Mouse (Mus musculus) MEL (cell line): ENCODE data around the gene Rae1. TPM values are rescaled to one million over a fixed set of nuclear protein-coding genes. Genes with fewer than 3 reads are reported as not detected.

Experiments
- DNase-seq: peaks from one replicate; pipeline ENCODE4 v3.0.0; 2011; ENCODE audit warnings: low read depth, low spot score
- H3K27ac ChIP-seq: 2 replicates; pipeline ENCODE4 v1.5.1; 2012; ENCODE audit warnings: low read depth, mild to moderate bottlenecking, control low read depth, low read length, moderate library complexity; ENCODE audit not compliant: control insufficient read depth
- H3K27me3 ChIP-seq, 2 experiments: fragments of 150-350 bp in 1 of 2; sonication (generic) in 1 of 2; 2 replicates each; pipeline ENCODE4 v1.6.1; 2012; ENCODE audit warnings: low read length in 2 of 2, mild to moderate bottlenecking in 2 of 2, improper control_type of control experiment in 1 of 2, moderate library complexity in 1 of 2; ENCODE audit not compliant: insufficient read depth in 2 of 2, control insufficient read depth in 1 of 2
- H3K36me3 ChIP-seq, 2 experiments: 2 replicates each; pipeline ENCODE4 v1.6.1; 2012 to 2014; ENCODE audit warnings: low read length in 2 of 2, improper control_type of control experiment in 1 of 2, inconsistent platforms in 1 of 2, mild to moderate bottlenecking in 1 of 2; ENCODE audit not compliant: insufficient read depth in 2 of 2, control insufficient read depth in 1 of 2
- H3K4me1 ChIP-seq, 2 experiments: fragments of 150-350 bp in 1 of 2; sonication (generic) in 1 of 2; 2 replicates each; pipeline ENCODE4 v1.6.1; 2012; ENCODE audit warnings: low read length in 2 of 2, improper control_type of control experiment in 1 of 2, mild to moderate bottlenecking in 1 of 2; ENCODE audit not compliant: insufficient read depth in 2 of 2, control insufficient read depth in 1 of 2
- H3K4me3 ChIP-seq, 2 experiments: fragments of 150-350 bp in 1 of 2; sonication (generic) in 1 of 2; 2 replicates each; pipeline ENCODE4 v1.5.1; 2012; ENCODE audit warnings: low read depth in 2 of 2, low read length in 2 of 2, mild to moderate bottlenecking in 2 of 2, moderate library complexity in 2 of 2, control low read depth in 1 of 2, improper control_type of control experiment in 1 of 2; ENCODE audit not compliant: control insufficient read depth in 1 of 2, insufficient read depth in 1 of 2
- H3K79me2 ChIP-seq: 2 replicates; pipeline ENCODE4 v1.6.1; 2012; ENCODE audit warnings: mild to moderate bottlenecking, low read length, moderate library complexity; ENCODE audit not compliant: control insufficient read depth, poor library complexity, insufficient read depth
- H3K9ac ChIP-seq: 2 replicates; pipeline ENCODE4 v1.6.1; 2012; ENCODE audit warnings: low read depth, mild to moderate bottlenecking, control low read depth, low read length, moderate library complexity; ENCODE audit not compliant: control insufficient read depth, poor library complexity, severe bottlenecking
- H3K9me3 ChIP-seq: fragments of 150-350 bp; sonication (generic); replicated peaks from 2 replicates; pipeline ENCODE4 v1.6.1; 2012; ENCODE audit warnings: mild to moderate bottlenecking, low read length, improper control_type of control experiment, moderate library complexity; ENCODE audit not compliant: insufficient read depth
- BHLHE40 ChIP-seq: IDR thresholded peaks from 2 replicates; pipeline ENCODE4 v1.6.1; 2012; ENCODE audit warnings: low read depth, mild to moderate bottlenecking, inconsistent platforms, low read length, improper control_type of control experiment, borderline replicate concordance
- CHD2 ChIP-seq: IDR thresholded peaks from 2 replicates; pipeline ENCODE4 v1.6.1; 2011; ENCODE audit warnings: low read length, improper control_type of control experiment
- CTCF ChIP-seq, 3 experiments: IDR thresholded peaks in 2 of 3; conservative IDR thresholded peaks in 1 of 3; 2 replicates each; pipeline ENCODE4 v1.5.1; 2011 to 2012; ENCODE audit warnings: low read length in 3 of 3, low read depth in 2 of 3, mild to moderate bottlenecking in 2 of 3, improper control_type of control experiment in 1 of 3, inconsistent platforms in 1 of 3, mixed read lengths in 1 of 3, moderate library complexity in 1 of 3; ENCODE audit not compliant: control insufficient read depth in 1 of 3, insufficient read depth in 1 of 3, poor library complexity in 1 of 3, severe bottlenecking in 1 of 3
- ELF1 ChIP-seq: IDR thresholded peaks from 2 replicates; pipeline ENCODE4 v1.6.1; 2014; ENCODE audit warnings: low read depth, mild to moderate bottlenecking, inconsistent platforms, low read length, improper control_type of control experiment, moderate library complexity
- EP300 ChIP-seq, 2 experiments: IDR thresholded peaks; 2 replicates each; pipeline ENCODE4 v1.6.1; 2011; ENCODE audit warnings: improper control_type of control experiment in 2 of 2, low read length in 2 of 2, low read depth in 1 of 2, mild to moderate bottlenecking in 1 of 2
- HCFC1 ChIP-seq: IDR thresholded peaks from 2 replicates; pipeline ENCODE4 v1.6.1; 2012; ENCODE audit warnings: low read depth, mild to moderate bottlenecking, inconsistent platforms, low read length, improper control_type of control experiment, moderate library complexity
- MAFK ChIP-seq: IDR thresholded peaks from 2 replicates; pipeline ENCODE4 v1.6.1; 2011; ENCODE audit warnings: low read depth, mild to moderate bottlenecking, low read length, improper control_type of control experiment, borderline replicate concordance
- MEF2A ChIP-seq: IDR thresholded peaks from 2 replicates; pipeline ENCODE4 v1.6.1; 2014; ENCODE audit warnings: low read depth, mild to moderate bottlenecking, inconsistent platforms, low read length, improper control_type of control experiment; ENCODE audit not compliant: poor library complexity, insufficient replicate concordance, severe bottlenecking; ENCODE audit errors: extremely low read depth
- MXI1 ChIP-seq: IDR thresholded peaks from 2 replicates; pipeline ENCODE4 v1.6.1; 2011; ENCODE audit warnings: mild to moderate bottlenecking, low read depth, low read length, improper control_type of control experiment
- NELFE ChIP-seq: IDR thresholded peaks from 2 replicates; pipeline ENCODE4 v1.6.1; 2011; ENCODE audit warnings: low read depth, low read length, improper control_type of control experiment
- POLR2AphosphoS5 ChIP-seq: IDR thresholded peaks from 2 replicates; pipeline ENCODE4 v1.6.1; 2012; ENCODE audit warnings: low read depth, borderline replicate concordance, mild to moderate bottlenecking, inconsistent platforms, low read length, moderate library complexity, mixed read lengths
- RAD21 ChIP-seq: IDR thresholded peaks from 2 replicates; pipeline ENCODE4 v1.6.1; 2011; ENCODE audit warnings: mild to moderate bottlenecking, low read depth, low read length, improper control_type of control experiment
- RCOR1 ChIP-seq: IDR thresholded peaks from 2 replicates; pipeline ENCODE4 v1.6.1; 2012; ENCODE audit warnings: low read depth, mild to moderate bottlenecking, inconsistent platforms, low read length, improper control_type of control experiment
- TAL1 ChIP-seq: IDR thresholded peaks from 2 replicates; pipeline ENCODE4 v1.6.1; 2012; ENCODE audit warnings: mild to moderate bottlenecking, inconsistent platforms, low read length, moderate library complexity, mixed read lengths
- TBP ChIP-seq: IDR thresholded peaks from 2 replicates; pipeline ENCODE4 v1.8.0; 2011; ENCODE audit warnings: low read depth, low read length, improper control_type of control experiment
- TCF12 ChIP-seq: IDR thresholded peaks from 2 replicates; pipeline ENCODE4 v1.6.1; 2014; ENCODE audit warnings: low read depth, mild to moderate bottlenecking, inconsistent platforms, low read length, improper control_type of control experiment, moderate library complexity
- USF1 ChIP-seq: IDR thresholded peaks from 2 replicates; pipeline ENCODE4 v1.6.1; 2014; ENCODE audit warnings: low read depth, mild to moderate bottlenecking, inconsistent platforms, low read length, improper control_type of control experiment, moderate library complexity
- USF2 ChIP-seq, 2 experiments: IDR thresholded peaks; 2 replicates each; pipeline ENCODE4 v1.6.1; 2011 to 2012; ENCODE audit warnings: improper control_type of control experiment in 2 of 2, low read length in 2 of 2, borderline replicate concordance in 1 of 2, inconsistent platforms in 1 of 2, low read depth in 1 of 2, mild to moderate bottlenecking in 1 of 2; ENCODE audit not compliant: insufficient read depth in 1 of 2
- ZNF384 ChIP-seq: IDR thresholded peaks from 2 replicates; pipeline ENCODE4 v1.6.1; 2012; ENCODE audit warnings: low read depth, mild to moderate bottlenecking, inconsistent platforms, low read length, improper control_type of control experiment
- polyA plus RNA-seq, 2 experiments: library from polyadenylated mRNA; stranded (reverse) in 1 of 2; unstranded in 1 of 2; fragments of >175 nt in 1 of 2; fragments of >200 nt in 1 of 2; gene quantifications; 2 replicates each; pipeline versions ENCODE4 v1.2.1 to v1.2.4; 2012; ENCODE audit warnings: low replicate concordance in 2 of 2, low read depth in 1 of 2; ENCODE audit not compliant: insufficient read length in 2 of 2, insufficient read depth in 1 of 2, missing spikeins in 1 of 2
- total RNA-seq: library from RNA; depleted of rRNA; stranded (reverse); fragments of 300-350 nt; gene quantifications from 2 replicates; pipeline ENCODE4 v1.2.3, GENCODE M21; 2012

Rae1 gene
- total and polyA plus RNA-seq, 3 experiments = 156 to 172 TPM; not detected in 1

DNA sequence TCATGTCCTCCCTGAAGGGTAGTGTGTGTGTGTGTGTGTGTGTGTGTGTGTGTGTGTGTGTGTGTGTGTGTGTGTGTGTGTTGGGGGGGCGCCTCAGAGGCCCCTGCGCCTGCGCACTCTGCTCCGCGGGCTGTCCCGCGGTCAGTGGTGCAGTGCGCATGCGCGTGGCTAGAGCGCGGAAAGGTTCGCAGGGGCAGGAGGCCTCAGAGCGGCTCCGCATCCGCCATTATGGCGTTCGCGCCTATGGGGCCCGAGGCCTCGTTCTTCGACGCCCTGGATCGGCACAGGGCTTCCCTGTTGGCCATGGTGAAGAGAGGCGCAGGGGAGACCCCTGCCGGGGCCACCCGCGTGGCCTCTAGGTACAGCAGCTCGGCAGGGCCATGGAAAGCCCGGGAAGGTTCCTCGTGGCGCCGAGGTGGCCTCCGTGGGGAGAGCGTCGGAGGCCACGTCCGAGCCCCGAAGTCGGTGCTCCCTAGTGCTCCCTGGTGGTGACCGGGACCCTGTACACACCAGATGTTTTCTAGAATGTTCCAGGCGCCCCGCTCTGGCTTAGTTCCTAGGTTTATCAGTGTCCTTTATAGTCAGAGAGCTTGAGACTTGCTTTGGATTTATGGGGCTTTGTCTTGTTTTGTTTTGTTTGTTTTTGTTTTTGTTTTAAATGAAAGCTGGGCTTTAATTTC, 20.1 kb upstream of the Rae1 start:
- TF ChIP-seq BHLHE40 (no peak), EP300 (IDR thresholded peaks at IDR 0.05; ENCODE audit: low read depth in 1 of 2, low read length in 2 of 2) (no peak), TAL1 (no peak), TBP (no peak), RAD21 (no peak), MAFK (no peak), MEF2A (no peak), POLR2AphosphoS5 (no peak), HCFC1 (no peak), ELF1 (no peak), TCF12 (no peak), CTCF (IDR thresholded peaks at IDR 0.05 in 2 of 3, conservative IDR thresholded peaks at IDR 0.05 in 1 of 3; ENCODE audit: control insufficient read depth in 1 of 3, insufficient read depth in 1 of 3, low read depth in 2 of 3, low read length in 3 of 3, poor library complexity in 1 of 3, severe bottlenecking in 1 of 3) (no peak), CHD2 (no peak), USF2 (IDR thresholded peaks at IDR 0.05; ENCODE audit: borderline replicate concordance in 1 of 2, insufficient read depth in 1 of 2, low read depth in 1 of 2, low read length in 2 of 2) (no peak), RCOR1 (no peak), MXI1 (no peak), ZNF384 (no peak), USF1 (no peak), NELFE (no peak)
- H3K27me3 ChIP-seq = no peaks in the 10 kb centered on the region
- no peak overlapping the region for H3K4me3 ChIP-seq
- H3K4me1 ChIP-seq = peaks cover 0 to 12% of the 10 kb centered on the region in 2 experiments; a peak in 2 of 4 replicates
- H3K9ac ChIP-seq = no peak overlapping the region
- H3K36me3 ChIP-seq = peaks cover 0 to 2% of the 10 kb centered on the region in 2 experiments; a peak in 1 of 4 replicates
- no peaks in the 10 kb centered on the region for H3K9me3 ChIP-seq
- no peaks in the 10 kb centered on the region for H3K79me2 ChIP-seq
- no peak for DNase-seq
- no peak overlapping the region for H3K27ac ChIP-seq
